Mouse (Mus musculus) embryonic fibroblast, embryonic 13.5 days (primary cell): Measurements from ENCODE around the gene Ildr1.

Experiments
- CTCF ChIP-seq: IDR thresholded peaks from 2 replicates; pipeline ENCODE4 v1.5.1; 2011; ENCODE audit warnings: mild to moderate bottlenecking, control low read depth, low read length, moderate library complexity, borderline replicate concordance; ENCODE audit not compliant: insufficient read depth
- POLR2A ChIP-seq: IDR thresholded peaks from 2 replicates; pipeline ENCODE4 v1.6.1; 2011; ENCODE audit warnings: low read depth, mild to moderate bottlenecking, control low read depth, low read length, moderate library complexity

DNA sequence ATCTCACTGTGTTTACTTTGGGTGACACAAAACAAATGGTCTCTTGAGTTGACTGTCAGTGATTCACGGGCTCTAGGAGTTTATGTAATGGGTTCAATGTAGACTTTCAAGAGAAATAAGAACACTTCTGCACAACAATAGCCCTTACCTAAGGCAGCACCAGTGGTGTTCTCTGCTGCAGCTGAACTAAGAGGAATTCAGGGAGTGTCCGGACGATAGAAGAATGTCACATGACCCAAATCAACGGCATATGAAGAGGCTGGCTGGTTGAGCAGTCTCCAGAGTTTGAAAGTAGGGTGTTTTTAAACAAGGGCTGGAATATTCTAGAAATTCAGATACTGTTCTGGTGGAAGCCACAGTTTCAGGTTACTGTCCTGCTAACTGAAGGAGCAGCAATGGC, 53.3 kb downstream of the Ildr1 start:
- no peak for TF ChIP-seq CTCF
- no peak for TF ChIP-seq POLR2A
